Mouse (Mus musculus): ENCODE results near the gene Syf2.

DNA sequence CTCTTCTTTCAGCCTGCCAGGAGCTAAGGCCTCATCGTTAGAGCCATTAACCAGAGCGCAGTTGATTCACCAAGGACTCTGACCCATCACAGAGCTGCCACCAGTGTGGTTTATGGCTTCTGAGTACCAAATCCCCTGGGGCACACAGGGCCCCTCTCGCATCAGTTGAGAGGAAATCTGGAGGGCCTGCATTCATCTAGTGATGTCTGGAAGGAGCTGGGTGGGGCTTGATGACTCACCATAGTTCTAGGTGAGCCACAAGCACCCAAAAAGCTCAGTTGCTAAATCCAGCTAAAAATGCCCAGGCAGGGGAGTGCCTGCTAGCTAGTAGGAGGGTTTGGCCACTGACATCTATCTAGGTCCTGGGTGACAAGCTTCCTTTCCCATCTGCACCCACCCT, 25.1 kb downstream of the Syf2 start:
- TF ChIP-seq CTCF (IDR thresholded peaks at IDR 0.05; ENCODE audit: low read depth, low read length) (no peak), POLR2A (IDR thresholded peaks at IDR 0.05; ENCODE audit: borderline replicate concordance, low read depth, low read length) (no peak)
